Mouse (Mus musculus): Measurements from ENCODE around the gene Gpha2. TPM values are rescaled to one million over a fixed set of nuclear protein-coding genes. Genes with fewer than 3 reads are reported as not detected.

Gpha2 gene
- polyA plus RNA-seq (2012; rRNA removed) = 0.50 and 1.0 TPM in 2 replicates

GRCm38 (mm10) chr19:6226135-6226534 is at the start of gene Gpha2:
TSS of gene Gpha2 (plus strand) at chr19:6226380.

GRCm38 (mm10) chr19:6184131-6184530 is 42.0 kb upstream of the Gpha2 start, which contains the start of gene Majin:
TSS of gene Majin (plus strand) at chr19:6184388.

GRCm38 (mm10) chr19:6235084-6236052 is 9.2 kb downstream of the Gpha2 start, which contains the start of gene Ppp2r5b:
TSS of gene Ppp2r5b (minus strand) at chr19:6235872.

GRCm38 (mm10) chr19:6241274-6242107 is 15.3 kb downstream of the Gpha2 start, which contains the start of gene Atg2a:
TSS of gene Atg2a (plus strand) at chr19:6241668.

GRCm38 (mm10) chr19:6276426-6277421 is 50.5 kb downstream of the Gpha2 start, which contains the start of gene Ehd1:
TSS of gene Ehd1 (plus strand) at chr19:6276725.

Other genes with a start within 250 kb of the Gpha2 start
- gene Slc22a20, start 240.2 kb upstream of the Gpha2 start, polyA plus RNA-seq (2012; rRNA removed) = not detected in 2 replicates
- gene Capn1, start 210.5 kb upstream of the Gpha2 start, polyA plus RNA-seq (2012; rRNA removed) = 37.4 and 43.7 TPM in 2 replicates
- 45.0 and 47.3 TPM in 2 replicates for gene Syvn1, start 179.8 kb upstream of the Gpha2 start, polyA plus RNA-seq (2012; rRNA removed)
- gene Mrpl49, start 168.6 kb upstream of the Gpha2 start, polyA plus RNA-seq (2012; rRNA removed) = 5.1 and 5.2 TPM in 2 replicates
- gene Fau, start 168.5 kb upstream of the Gpha2 start, polyA plus RNA-seq (2012; rRNA removed) = 722 and 1,119 TPM in 2 replicates
- gene Znhit2, start 165.2 kb upstream of the Gpha2 start, polyA plus RNA-seq (2012; rRNA removed) = 37.3 and 60.7 TPM in 2 replicates
- 43.1 and 48.4 TPM in 2 replicates for gene Tm7sf2, start 158.0 kb upstream of the Gpha2 start, polyA plus RNA-seq (2012; rRNA removed)
- 34.6 and 34.9 TPM in 2 replicates for gene Vps51, start 149.1 kb upstream of the Gpha2 start, polyA plus RNA-seq (2012; rRNA removed)
- not detected in 2 replicates for gene Tmem262, start 146.3 kb upstream of the Gpha2 start, polyA plus RNA-seq (2012; rRNA removed)
- gene Gm28374, start 144.1 kb upstream of the Gpha2 start, polyA plus RNA-seq (2012; rRNA removed) = 0.10 and 0.34 TPM in 2 replicates
- 64.7 and 68.1 TPM in 2 replicates for gene Zfpl1, start 141.4 kb upstream of the Gpha2 start, polyA plus RNA-seq (2012; rRNA removed)
- 0.80 and 1.0 TPM in 2 replicates for gene Cdca5, start 141.4 kb upstream of the Gpha2 start, polyA plus RNA-seq (2012; rRNA removed)
- gene AC131692.1, start 132.0 kb upstream of the Gpha2 start, polyA plus RNA-seq (2012; rRNA removed) = not detected in 2 replicates
- gene Naaladl1, start 120.6 kb upstream of the Gpha2 start, polyA plus RNA-seq (2012; rRNA removed) = 0.19 and 0.30 TPM in 2 replicates
- gene Sac3d1, start 107.7 kb upstream of the Gpha2 start, polyA plus RNA-seq (2012; rRNA removed) = 24.7 and 40.8 TPM in 2 replicates
- 32.0 and 40.7 TPM in 2 replicates for gene Snx15, start 98.1 kb upstream of the Gpha2 start, polyA plus RNA-seq (2012; rRNA removed)
- gene Batf2, start 85.4 kb upstream of the Gpha2 start, polyA plus RNA-seq (2012; rRNA removed) = 7.1 and 7.8 TPM in 2 replicates
- 90.1 and 115 TPM in 2 replicates for gene Arl2, start 84.8 kb upstream of the Gpha2 start, polyA plus RNA-seq (2012; rRNA removed)
- gene Majin, start 42.0 kb upstream of the Gpha2 start, polyA plus RNA-seq (2012; rRNA removed) = not detected in 2 replicates
- gene Ppp2r5b, start 9.5 kb downstream of the Gpha2 start, polyA plus RNA-seq (2012; rRNA removed) = 47.1 and 114 TPM in 2 replicates
- gene Atg2a, start 15.3 kb downstream of the Gpha2 start, polyA plus RNA-seq (2012; rRNA removed) = 48.8 and 62.8 TPM in 2 replicates
- gene Ehd1, start 50.3 kb downstream of the Gpha2 start, polyA plus RNA-seq (2012; rRNA removed) = 152 and 233 TPM in 2 replicates
- 28.3 and 31.9 TPM in 2 replicates for gene Cdc42bpg, start 80.1 kb downstream of the Gpha2 start, polyA plus RNA-seq (2012; rRNA removed)
- gene Men1, start 108.6 kb downstream of the Gpha2 start, polyA plus RNA-seq (2012; rRNA removed) = 24.3 and 27.1 TPM in 2 replicates
- gene Map4k2, start 114.8 kb downstream of the Gpha2 start, polyA plus RNA-seq (2012; rRNA removed) = 45.1 and 53.0 TPM in 2 replicates
- gene Sf1, start 137.3 kb downstream of the Gpha2 start, polyA plus RNA-seq (2012; rRNA removed) = 89.7 and 109 TPM in 2 replicates
- gene Pygm, start 158.0 kb downstream of the Gpha2 start, polyA plus RNA-seq (2012; rRNA removed) = 25.5 and 39.7 TPM in 2 replicates
- 40.2 and 44.5 TPM in 2 replicates for gene Rasgrp2, start 173.0 kb downstream of the Gpha2 start, polyA plus RNA-seq (2012; rRNA removed)
- gene Nrxn2, start 192.4 kb downstream of the Gpha2 start, polyA plus RNA-seq (2012; rRNA removed) = 1.6 and 3.9 TPM in 2 replicates

Data from stomach, adult 2 months (tissue).